Mouse (Mus musculus) right cerebral cortex, postnatal 10 days (tissue): ENCODE measurements around the gene Rif1.

Experiments
- DNase-seq, 2 experiments: peaks; one replicate each; pipeline ENCODE4 v3.0.0; 2021; ENCODE audit warnings: low spot score in 2 of 2

The Rif1 gene

GRCm38 (mm10) chr2:52072491-52073140 lies at the start of gene Rif1:
Gene Rif1 (plus strand): TSS chr2:52072832.
- DNase-seq: peak; percentile 84 to 88

DNA sequence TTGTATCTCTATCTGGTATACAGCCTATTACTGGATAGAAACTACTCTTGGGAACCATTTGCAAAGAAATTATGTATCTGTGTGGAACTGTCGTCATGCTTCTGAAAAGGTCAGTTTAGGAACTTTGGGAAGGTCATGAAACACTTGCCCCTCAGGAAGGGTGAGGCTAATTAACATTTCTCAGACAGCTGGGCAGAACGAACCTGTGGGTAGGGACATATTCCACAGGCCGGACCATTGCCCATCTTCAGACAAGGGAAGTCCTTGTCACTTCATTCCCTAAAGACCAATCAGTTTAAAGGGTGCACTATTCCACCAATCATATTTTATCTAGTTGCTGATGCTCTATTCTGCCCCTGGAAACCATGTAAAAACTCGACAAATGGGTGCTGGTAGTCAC lies 45.6 kb upstream of the Rif1 start:
- DNase-seq: no peak

GRCm38 (mm10) chr2:52029426-52029825 lies 43.2 kb upstream of the Rif1 start:
- no peak for DNase-seq

- DNase-seq: no peak
Measured at GRCm38 (mm10) chr2:52031491-52031890, 41.1 kb upstream of the Rif1 start.

- no peak for DNase-seq
Measured at GRCm38 (mm10) chr2:52034601-52035000, 38.0 kb upstream of the Rif1 start.

DNA sequence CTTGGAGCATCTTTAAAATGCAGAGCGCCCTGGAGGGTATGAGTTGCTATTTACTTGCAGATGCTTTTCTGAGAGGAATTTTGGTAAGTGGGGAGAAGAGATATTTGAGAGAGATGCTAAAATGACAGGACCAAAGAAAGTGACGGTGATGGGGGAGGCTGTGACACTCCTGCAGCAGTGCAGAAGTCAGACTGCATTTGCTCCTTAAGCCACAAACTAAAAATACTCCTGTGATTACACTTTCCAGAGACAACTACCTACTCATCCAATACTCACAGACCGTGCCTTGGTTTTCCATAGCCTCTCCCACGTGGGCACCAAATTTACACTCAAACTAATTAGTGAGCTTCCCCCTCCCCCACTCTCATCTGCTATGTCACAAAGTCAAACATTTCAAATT lies 37.5 kb upstream of the Rif1 start:
- DNase-seq: no peak

- peak in 1 of 2 experiments; percentile 26 for DNase-seq
Measured at GRCm38 (mm10) chr2:52036929-52037595, 35.6 kb upstream of the Rif1 start.

DNA sequence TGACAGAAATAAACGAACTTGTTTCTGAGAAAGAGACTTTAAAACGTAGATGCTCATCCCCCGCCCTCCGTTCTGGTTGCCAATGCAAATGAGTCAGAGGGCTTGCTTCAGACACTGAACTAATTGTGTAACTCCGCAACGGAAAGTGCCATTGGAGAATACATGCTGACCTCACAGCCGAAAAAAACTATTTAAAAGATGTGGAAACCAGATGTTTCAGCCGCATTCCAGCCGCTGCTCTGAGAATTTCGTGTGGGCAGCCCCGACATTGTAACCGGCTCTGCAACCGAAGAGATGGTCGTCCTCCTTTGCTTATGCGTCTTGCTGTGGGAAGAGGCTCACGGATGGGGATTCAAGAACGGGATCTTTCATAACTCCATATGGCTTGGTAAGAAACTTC lies 34.8 kb upstream of the Rif1 start, which contains the start of gene Tnfaip6:
Gene Tnfaip6 (plus strand): TSS at position 128 of the 400 bp plus-strand sequence.
- DNase-seq: peak; percentile 34 to 45

- no peak for DNase-seq
Measured at GRCm38 (mm10) chr2:52038558-52038957, 34.1 kb upstream of the Rif1 start.

- no peak for DNase-seq
Measured at GRCm38 (mm10) chr2:52039083-52039801, 33.4 kb upstream of the Rif1 start.

- no peak for DNase-seq
Measured at GRCm38 (mm10) chr2:52042132-52042531, 30.5 kb upstream of the Rif1 start.

- no peak for DNase-seq
Measured at GRCm38 (mm10) chr2:52042714-52043113, 29.9 kb upstream of the Rif1 start.

DNA sequence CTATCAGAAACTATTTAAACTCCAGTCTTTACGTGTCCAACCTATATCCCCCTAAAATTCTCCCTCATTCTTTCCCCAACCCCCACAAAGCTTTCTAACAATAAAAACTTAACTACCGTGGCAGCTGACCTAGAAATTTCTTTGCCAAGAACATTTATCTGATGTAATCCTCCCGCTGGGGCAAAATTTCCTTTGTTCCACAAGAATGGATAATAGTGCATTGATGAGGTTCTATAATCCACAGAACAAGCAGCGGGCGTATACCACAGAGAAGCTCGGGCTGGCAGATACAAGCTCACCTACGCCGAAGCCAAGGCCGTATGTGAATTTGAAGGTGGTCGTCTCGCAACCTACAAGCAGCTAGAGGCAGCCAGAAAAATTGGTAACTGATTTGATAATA lies 29.1 kb upstream of the Rif1 start:
- DNase-seq: no peak

GRCm38 (mm10) chr2:52046032-52046431 lies 26.6 kb upstream of the Rif1 start:
- no peak for DNase-seq

DNA sequence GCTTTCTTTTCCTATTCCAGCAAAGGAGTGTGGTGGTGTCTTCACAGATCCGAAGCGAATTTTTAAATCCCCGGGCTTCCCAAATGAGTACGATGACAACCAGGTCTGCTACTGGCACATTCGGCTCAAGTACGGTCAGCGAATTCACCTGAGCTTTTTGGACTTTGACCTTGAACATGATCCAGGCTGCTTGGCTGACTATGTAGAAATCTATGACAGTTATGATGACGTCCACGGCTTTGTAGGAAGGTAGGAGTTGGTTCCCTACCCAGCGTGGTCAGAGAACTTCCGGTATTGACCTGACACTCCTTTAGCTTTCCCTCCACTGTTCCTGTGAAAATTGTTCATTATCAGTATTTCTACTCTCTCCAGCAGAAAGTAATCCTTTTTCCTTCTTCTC lies 21.8 kb upstream of the Rif1 start:
- no peak for DNase-seq

- DNase-seq: no peak
Measured at GRCm38 (mm10) chr2:52052335-52052734, 20.3 kb upstream of the Rif1 start.

DNA sequence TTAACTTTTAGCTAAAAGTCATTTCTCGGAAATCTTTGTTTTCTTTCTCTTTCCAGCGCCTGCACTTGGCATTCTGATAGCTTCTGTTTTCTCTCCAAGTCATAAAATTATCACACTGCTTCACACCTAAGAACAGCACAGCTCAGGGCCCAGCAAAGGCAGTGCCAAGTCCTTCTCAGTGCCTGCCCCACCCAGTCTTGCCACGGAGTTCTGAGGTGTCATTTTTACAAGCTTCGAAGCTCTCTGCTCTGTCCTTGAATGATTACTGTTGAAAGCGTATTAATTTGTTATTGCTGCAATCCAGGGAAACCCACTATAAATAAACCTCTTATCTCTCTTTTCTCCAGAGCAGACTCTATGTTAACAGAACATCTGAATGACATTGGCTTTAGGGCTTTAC lies 19.1 kb upstream of the Rif1 start:
- DNase-seq: no peak

- DNase-seq: no peak
Measured at GRCm38 (mm10) chr2:52055616-52056015, 17.0 kb upstream of the Rif1 start.

- no peak for DNase-seq
Measured at GRCm38 (mm10) chr2:52057099-52057498, 15.5 kb upstream of the Rif1 start.

DNA sequence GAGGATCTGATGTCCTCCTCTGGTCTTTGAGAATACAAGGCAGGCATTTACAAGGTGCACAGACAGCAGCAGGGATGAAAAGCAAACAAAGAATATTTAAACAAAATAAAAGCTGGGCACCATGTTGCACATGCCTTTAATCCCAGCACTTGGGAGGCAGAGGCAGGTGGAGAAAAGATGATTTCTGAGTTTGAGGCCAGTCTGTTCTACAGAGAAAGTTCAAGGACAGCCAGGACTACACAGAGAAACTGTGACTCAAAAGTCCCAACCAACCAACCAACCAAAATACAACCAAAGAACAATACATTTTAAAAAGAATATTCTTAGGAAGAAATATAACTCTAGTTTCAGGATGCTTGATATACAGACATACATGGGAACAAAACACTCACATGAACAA lies 15.0 kb upstream of the Rif1 start:
- DNase-seq: no peak

GRCm38 (mm10) chr2:52068641-52069040 lies 4.0 kb upstream of the Rif1 start:
- DNase-seq: no peak

GRCm38 (mm10) chr2:52070816-52071215 lies 1.8 kb upstream of the Rif1 start:
- no peak for DNase-seq
